ENCODE assay signal across 15 mouse cellular contexts in the genomic region with DNA sequence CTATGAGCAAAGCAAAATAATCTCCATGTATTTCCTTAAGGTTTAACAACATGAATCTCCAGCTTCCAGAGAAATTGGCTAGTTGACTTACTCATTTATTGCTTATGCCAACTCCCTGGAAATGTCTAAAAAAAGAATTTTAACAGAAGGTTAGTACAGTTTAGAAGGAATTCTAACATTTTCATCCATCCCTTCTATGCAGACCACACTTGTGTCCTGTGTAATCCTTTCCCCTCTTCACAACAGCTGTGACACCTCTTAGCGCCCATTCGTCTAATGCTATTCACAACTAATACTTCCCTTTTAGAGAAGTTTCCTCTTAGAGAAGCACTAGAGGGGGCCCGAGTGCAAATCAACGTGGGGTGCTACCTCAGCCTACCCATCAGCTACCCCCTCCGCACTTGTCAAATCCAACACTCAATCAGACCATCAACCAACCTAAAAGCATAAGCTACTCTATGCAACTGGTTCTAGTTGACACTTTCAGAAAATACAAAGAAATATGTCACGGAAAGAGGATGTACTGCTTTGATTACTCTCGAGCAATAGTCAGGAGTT.
DNase-seq lines count a peak whose midpoint lies in the region; ATAC-seq and TF ChIP-seq lines count a peak whose summit lies in the region.
"Had no signal": no experiment of that assay in that cellular context is flagged by ENCODE, and none has a peak within 500 bp of the region (broad histone marks: within the 10 kb centered on the region; RNA-seq: fewer than 3 reads in every experiment).

No protein-coding gene starts in this region.

- WGBS in heart, adult 2 months: 63% methylated on average over 7 of the region's 7 CpGs
- 57% methylated on average over 7 of the region's 7 CpGs for WGBS in heart, embryonic 10.5 days
- 48% methylated on average over 7 of the region's 7 CpGs for WGBS in thymus, adult 2 months
- 65% methylated on average over 7 of the region's 7 CpGs for WGBS in liver, adult 2 months
- WGBS in hindbrain, embryonic 14.5 days: 68% methylated on average over 7 of the region's 7 CpGs
- WGBS in cerebellum, adult 2 months: 61% methylated on average over 7 of the region's 7 CpGs

- H3K36me3 ChIP-seq in heart, adult 2 months (ENCODE audit: control insufficient read depth, insufficient read depth, low read length): no peaks in the 10 kb centered on the region
- H3K36me3 ChIP-seq in heart, embryonic 10.5 days: no peaks in the 10 kb centered on the region
- H3K36me3 ChIP-seq in thymus, adult 2 months (ENCODE audit: control insufficient read depth, insufficient read depth, low read length): no peaks in the 10 kb centered on the region
- H3K36me3 ChIP-seq in liver, adult 2 months (ENCODE audit: control insufficient read depth, insufficient read depth, low read length): no peaks in the 10 kb centered on the region
- no peaks in the 10 kb centered on the region for H3K36me3 ChIP-seq in hindbrain, embryonic 14.5 days (replicated peaks; ENCODE audit: control insufficient read depth, insufficient read depth)
- H3K36me3 ChIP-seq: embryonic facial prominence, embryonic 15.5 days; hindbrain, embryonic 12.5 days; limb, embryonic 12.5 days; stomach, embryonic 15.5 days had no signal

- H3K9ac ChIP-seq in heart, adult 2 months (ENCODE audit: low read depth, low read length): no peak overlapping the region
- no peak overlapping the region for H3K9ac ChIP-seq in liver, adult 2 months (ENCODE audit: low read depth, low read length)
- no peak overlapping the region for H3K9ac ChIP-seq in hindbrain, embryonic 14.5 days
- H3K9ac ChIP-seq: embryonic facial prominence, embryonic 15.5 days; hindbrain, embryonic 12.5 days; limb, embryonic 12.5 days; stomach, embryonic 15.5 days had no signal

- H3K9me3 ChIP-seq in heart, embryonic 10.5 days: no peaks in the 10 kb centered on the region
- H3K9me3 ChIP-seq in hindbrain, embryonic 14.5 days (ENCODE audit: control insufficient read depth, low read length): no peaks in the 10 kb centered on the region
- H3K9me3 ChIP-seq: embryonic facial prominence, embryonic 15.5 days; hindbrain, embryonic 12.5 days; limb, embryonic 12.5 days; stomach, embryonic 15.5 days had no signal

- no peak overlapping the region for H3K4me2 ChIP-seq in hindbrain, embryonic 14.5 days (replicated peaks)
- H3K4me2 ChIP-seq: embryonic facial prominence, embryonic 15.5 days; hindbrain, embryonic 12.5 days; limb, embryonic 12.5 days; stomach, embryonic 15.5 days had no signal

- ATAC-seq in hindbrain, embryonic 14.5 days (ENCODE audit: low FRiP score): no peak
- ATAC-seq: CD4-positive, CD25-positive, alpha-beta regulatory T cell, adult 4 months; midbrain, embryonic 16.5 days had no signal

- no peaks in the 10 kb centered on the region for H3K79me2 ChIP-seq in heart, adult 2 months (replicated peaks; ENCODE audit: control insufficient read depth, insufficient read depth, low read length)
- no peaks in the 10 kb centered on the region for H3K79me2 ChIP-seq in liver, adult 2 months (ENCODE audit: control insufficient read depth, insufficient read depth, low read length)

- intact Hi-C loops in heart, adult 2 months (cut with DNase I): no loop called here

- no peak overlapping the region for H3K27ac ChIP-seq in heart, adult 2 months
- no peak overlapping the region for H3K27ac ChIP-seq in heart, embryonic 10.5 days
- H3K27ac ChIP-seq in thymus, adult 2 months (ENCODE audit: control insufficient read depth, insufficient read depth, low read length): no peak overlapping the region
- H3K27ac ChIP-seq in liver, adult 2 months (replicated peaks; ENCODE audit: insufficient read depth, low read depth, low read length): no peak overlapping the region
- no peak overlapping the region for H3K27ac ChIP-seq in hindbrain, embryonic 14.5 days
- H3K27ac ChIP-seq in cerebellum, adult 2 months (ENCODE audit: insufficient read depth, low read length): no peak overlapping the region
- H3K27ac ChIP-seq: embryonic facial prominence, embryonic 15.5 days; hindbrain, embryonic 12.5 days; limb, embryonic 12.5 days; stomach, embryonic 15.5 days had no signal

- H3K4me1 ChIP-seq in heart, adult 2 months (ENCODE audit: control insufficient read depth, insufficient read depth, low read length): peaks cover 2% of the 10 kb centered on the region; the same call in 1 of the 2 replicates
- H3K4me1 ChIP-seq in heart, embryonic 10.5 days: no peaks in the 10 kb centered on the region
- H3K4me1 ChIP-seq in thymus, adult 2 months (replicated peaks; ENCODE audit: control insufficient read depth, insufficient read depth, low read length): no peaks in the 10 kb centered on the region
- H3K4me1 ChIP-seq in liver, adult 2 months (ENCODE audit: control insufficient read depth, insufficient read depth, low read length): no peaks in the 10 kb centered on the region
- no peaks in the 10 kb centered on the region for H3K4me1 ChIP-seq in hindbrain, embryonic 14.5 days (replicated peaks; ENCODE audit: control insufficient read depth, insufficient read depth, low read length)
- no peaks in the 10 kb centered on the region for H3K4me1 ChIP-seq in cerebellum, adult 2 months (ENCODE audit: control insufficient read depth, insufficient read depth, low read length)
- H3K4me1 ChIP-seq: embryonic facial prominence, embryonic 15.5 days; hindbrain, embryonic 12.5 days; limb, embryonic 12.5 days; stomach, embryonic 15.5 days had no signal

- DNase-seq in heart, adult 2 months: no peak
- DNase-seq in heart, embryonic 10.5 days (ENCODE audit: low spot score): no peak
- peak; percentile 2 for DNase-seq in thymus, adult 2 months
- no peak for DNase-seq in thymus, postnatal 36 days
- DNase-seq in liver, adult 2 months (ENCODE audit: extremely low read depth, low read depth, low spot score): peak; percentile 10
- peak; percentile 75 to 82 for DNase-seq in spleen, postnatal 36 days (ENCODE audit: low spot score in 2 of 2)
- no peak for DNase-seq in hindbrain, embryonic 14.5 days (ENCODE audit: low spot score)
- no peak for DNase-seq in cerebellum, adult 2 months
- DNase-seq: kidney, postnatal 25 days had no signal

- 0 out of 2 replicates have a peak, but pooled peaks have one; percentile 10 for TF ChIP-seq CTCF in heart, adult 2 months (IDR thresholded peaks at IDR 0.05)
- no peak for TF ChIP-seq CTCF in thymus, adult 2 months (IDR thresholded peaks at IDR 0.05; ENCODE audit: borderline replicate concordance, control insufficient read depth, extremely low read depth, insufficient read depth, low read length, poor library complexity)
- 0 out of 2 replicates have a peak, but pooled peaks have one; percentile 4 for TF ChIP-seq CTCF in liver, adult 2 months (IDR thresholded peaks at IDR 0.05; ENCODE audit: low read depth, low read length)
- TF ChIP-seq CTCF in cerebellum, adult 2 months (IDR thresholded peaks at IDR 0.05; ENCODE audit: borderline replicate concordance, insufficient read depth, low read depth, low read length): no peak

- no peak for TF ChIP-seq POLR2A in heart, adult 2 months (IDR thresholded peaks at IDR 0.05; ENCODE audit: insufficient read depth, low read depth, low read length)
- no peak for TF ChIP-seq POLR2A in thymus, adult 2 months (IDR thresholded peaks at IDR 0.05; ENCODE audit: control insufficient read depth, extremely low read depth, insufficient read depth, low read length, poor library complexity)
- no peak for TF ChIP-seq POLR2A in liver, adult 2 months (IDR thresholded peaks at IDR 0.05; ENCODE audit: extremely low read depth, insufficient read depth, low read length)
- no peak for TF ChIP-seq POLR2A in cerebellum, adult 2 months (IDR thresholded peaks at IDR 0.05; ENCODE audit: borderline replicate concordance, insufficient read depth, low read length)

- TF ChIP-seq EP300 in heart, adult 2 months (IDR thresholded peaks at IDR 0.05; ENCODE audit: insufficient read depth, low read depth, low read length): no peak

- H3K4me3 ChIP-seq in heart, adult 2 months: no peak overlapping the region
- H3K4me3 ChIP-seq in heart, embryonic 10.5 days: no peak overlapping the region
- H3K4me3 ChIP-seq in thymus, adult 2 months (ENCODE audit: control insufficient read depth, insufficient read depth, low read length): no peak overlapping the region
- no peak overlapping the region for H3K4me3 ChIP-seq in liver, adult 2 months (ENCODE audit: insufficient read depth, low read depth, low read length)
- no peak overlapping the region for H3K4me3 ChIP-seq in hindbrain, embryonic 14.5 days (replicated peaks; ENCODE audit: low read length)
- H3K4me3 ChIP-seq in cerebellum, adult 2 months (replicated peaks; ENCODE audit: insufficient read depth, low read depth, low read length): no peak overlapping the region
- H3K4me3 ChIP-seq: embryonic facial prominence, embryonic 15.5 days; hindbrain, embryonic 12.5 days; limb, embryonic 12.5 days; stomach, embryonic 15.5 days had no signal

- no peaks in the 10 kb centered on the region for H3K27me3 ChIP-seq in heart, adult 2 months (ENCODE audit: control insufficient read depth, insufficient read depth, low read length)
- no peaks in the 10 kb centered on the region for H3K27me3 ChIP-seq in heart, embryonic 10.5 days (ENCODE audit: insufficient read depth, poor library complexity, severe bottlenecking)
- H3K27me3 ChIP-seq in thymus, adult 2 months (ENCODE audit: control insufficient read depth, insufficient read depth, low read length): no peaks in the 10 kb centered on the region
- no peaks in the 10 kb centered on the region for H3K27me3 ChIP-seq in liver, adult 2 months (ENCODE audit: control insufficient read depth, insufficient read depth, low read length)
- no peaks in the 10 kb centered on the region for H3K27me3 ChIP-seq in hindbrain, embryonic 14.5 days (ENCODE audit: control insufficient read depth, insufficient read depth, low read length)
- H3K27me3 ChIP-seq in cerebellum, adult 2 months (ENCODE audit: control insufficient read depth, insufficient read depth, low read length): no peaks in the 10 kb centered on the region
- H3K27me3 ChIP-seq: embryonic facial prominence, embryonic 15.5 days; hindbrain, embryonic 12.5 days; limb, embryonic 12.5 days; stomach, embryonic 15.5 days had no signal

Comparison
In these comparisons a context has a peak if more than half of its experiments do, and no peak if none do; other contexts are left out.
1. DNase-seq: peak in thymus, adult 2 months (single experiment), liver, adult 2 months (single experiment) and spleen, postnatal 36 days (2 of 2); none in heart, adult 2 months (0 of 2), heart, embryonic 10.5 days (single experiment), thymus, postnatal 36 days (0 of 2), hindbrain, embryonic 14.5 days (single experiment) and cerebellum, adult 2 months (0 of 2).
2. CTCF ChIP-seq: peak in heart, adult 2 months (single experiment) and liver, adult 2 months (single experiment); none in thymus, adult 2 months (single experiment) and cerebellum, adult 2 months (single experiment).